Mouse (Mus musculus) left cerebral cortex, adult 6 months (tissue): Measurements from ENCODE around the gene Cyp2d11. TPM values are rescaled to one million over a fixed set of nuclear protein-coding genes. Genes with fewer than 3 reads are reported as not detected.

ENCODE experiments used
- long read RNA-seq, 2 experiments: library from polyadenylated mRNA; unstranded; transcript quantifications; one replicate each; pipeline ENCODE4 v2.0.0; 2019 to 2020
- polyA plus RNA-seq: library from polyadenylated mRNA; unstranded; fragments of <200 nt; fragmentation: Nextera tagmentation; gene quantifications from 2 replicates; pipeline ENCODE4 v1.2.3, GENCODE M21; 2021

Gene Cyp2d11
- not detected in 2 replicates for polyA plus RNA-seq
- long read RNA-seq, experiment 1 = 0 reads
- long read RNA-seq, experiment 2 = 0 reads

GRCm38 (mm10) chr15:82393922-82394321, at the start of gene Cyp2d11:
TSS of gene Cyp2d11 (minus strand) at chr15:82394022.

GRCm38 (mm10) chr15:82433137-82433536, 39.3 kb upstream of the Cyp2d11 start, which contains the start of gene Cyp2d9:
TSS of gene Cyp2d9 (plus strand) at chr15:82433437.

GRCm38 (mm10) chr15:82406981-82407380, 13.2 kb upstream of the Cyp2d11 start, which contains the start of gene Cyp2d10:
TSS of gene Cyp2d10 (minus strand) at chr15:82407195.

GRCm38 (mm10) chr15:82379871-82380713, 13.7 kb downstream of the Cyp2d11 start, which contains the start of gene Cyp2d22:
TSS of gene Cyp2d22 (minus strand) at chr15:82380260.

GRCm38 (mm10) chr15:82354126-82354945, 39.5 kb downstream of the Cyp2d11 start, which contains the start of gene Ndufa6:
TSS of gene Ndufa6 (minus strand) at chr15:82354322.

Other genes with a start within 250 kb of the Cyp2d11 start
- gene Srebf2, start 246.8 kb downstream of the Cyp2d11 start, polyA plus RNA-seq = 57.0 and 87.6 TPM in 2 replicates
- gene Shisa8, start 181.2 kb downstream of the Cyp2d11 start, polyA plus RNA-seq = 0.93 and 1.9 TPM in 2 replicates
- gene Tnfrsf13c, start 169.7 kb downstream of the Cyp2d11 start, polyA plus RNA-seq = 0.23 TPM in 2 replicates
- gene Cenpm, start 149.3 kb downstream of the Cyp2d11 start, polyA plus RNA-seq = 13.8 and 14.9 TPM in 2 replicates
- 24.0 and 32.9 TPM in 2 replicates for gene 1500009C09Rik, start 141.6 kb downstream of the Cyp2d11 start, polyA plus RNA-seq
- gene Sept3, start 119.1 kb downstream of the Cyp2d11 start, polyA plus RNA-seq = 85.5 and 117 TPM in 2 replicates
- gene Wbp2nl, start 95.1 kb downstream of the Cyp2d11 start, polyA plus RNA-seq = not detected in 2 replicates
- 23.6 and 25.5 TPM in 2 replicates for gene Naga, start 55.1 kb downstream of the Cyp2d11 start, polyA plus RNA-seq
- gene Pheta2, start 55.1 kb downstream of the Cyp2d11 start, polyA plus RNA-seq = 0.79 and 0.91 TPM in 2 replicates
- 859 and 926 TPM in 2 replicates for gene Smdt1, start 55.1 kb downstream of the Cyp2d11 start, polyA plus RNA-seq
- 991 and 1,014 TPM in 2 replicates for gene Ndufa6, start 39.7 kb downstream of the Cyp2d11 start, polyA plus RNA-seq
- 15.5 and 16.5 TPM in 2 replicates for gene Cyp2d22, start 13.8 kb downstream of the Cyp2d11 start, polyA plus RNA-seq
- not detected in 2 replicates for gene Cyp2d10, start 13.2 kb upstream of the Cyp2d11 start, polyA plus RNA-seq
- not detected in 2 replicates for gene Cyp2d9, start 39.4 kb upstream of the Cyp2d11 start, polyA plus RNA-seq
- gene Cyp2d12, start 161.1 kb upstream of the Cyp2d11 start, polyA plus RNA-seq = not detected in 2 replicates
- not detected in 2 replicates for gene Cyp2d34, start 226.9 kb upstream of the Cyp2d11 start, polyA plus RNA-seq